Mouse (Mus musculus) neural tube, embryonic 10.5 days (tissue): ENCODE data around the gene Adam15.

Experiments
- DNase-seq: peaks from one replicate; pipeline ENCODE4 v3.0.0-alpha.2; 2017; ENCODE audit warnings: low spot score; ENCODE audit errors: extremely low spot score

The Adam15 gene

DNA sequence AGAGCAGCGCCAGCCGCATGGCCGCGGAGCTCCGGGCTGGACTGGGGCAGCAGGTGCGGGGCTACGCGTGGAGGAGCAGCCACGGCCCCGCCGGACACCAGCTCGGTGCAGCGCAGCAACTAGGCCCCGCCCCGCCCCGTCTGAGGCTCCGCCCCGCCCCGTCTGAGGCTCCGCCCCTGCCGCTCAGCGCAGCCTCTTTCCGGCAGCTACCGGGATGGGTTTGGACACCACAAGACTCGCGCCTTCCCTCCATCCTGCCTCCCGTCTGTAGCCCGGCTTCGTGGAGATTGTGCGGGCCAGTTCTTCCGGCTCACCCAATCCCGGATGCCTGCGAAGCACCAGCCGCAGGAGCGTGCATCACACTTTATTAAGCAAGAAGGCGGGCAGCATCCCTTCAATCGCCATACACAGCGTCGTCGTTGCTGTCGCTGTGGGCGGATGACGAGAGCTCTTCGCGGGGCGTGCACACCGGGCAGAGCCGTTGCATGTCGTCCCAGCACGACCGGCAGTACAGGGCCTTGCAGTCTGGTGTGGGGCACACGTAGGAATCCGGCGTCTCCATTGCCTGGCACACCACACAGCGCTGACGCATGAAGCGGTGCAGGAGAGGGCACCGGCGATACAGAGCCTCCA lies at the start of gene Adam15:
TSS of gene Adam15 (minus strand) at position 128 of the 633 bp plus-strand sequence.
- peak; percentile 90 for DNase-seq

DNA sequence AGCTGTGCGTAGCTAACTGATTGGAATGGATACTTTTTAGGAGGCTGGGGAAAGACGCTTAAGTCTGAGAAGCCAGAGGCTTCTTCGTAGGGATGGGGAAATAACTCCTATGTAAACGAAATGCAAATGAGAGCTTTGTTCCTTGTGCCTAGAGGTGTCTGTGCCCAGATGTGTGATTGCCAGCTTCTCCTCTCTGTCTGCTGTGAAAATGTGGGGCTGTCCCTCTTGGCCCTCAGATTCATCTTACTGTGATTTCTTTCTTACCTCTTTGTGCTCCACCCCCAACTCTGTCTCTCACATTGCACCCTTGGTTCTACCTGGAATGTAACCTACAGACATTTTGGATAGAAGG lies 46.8 kb upstream of the Adam15 start:
- DNase-seq: no peak

DNA sequence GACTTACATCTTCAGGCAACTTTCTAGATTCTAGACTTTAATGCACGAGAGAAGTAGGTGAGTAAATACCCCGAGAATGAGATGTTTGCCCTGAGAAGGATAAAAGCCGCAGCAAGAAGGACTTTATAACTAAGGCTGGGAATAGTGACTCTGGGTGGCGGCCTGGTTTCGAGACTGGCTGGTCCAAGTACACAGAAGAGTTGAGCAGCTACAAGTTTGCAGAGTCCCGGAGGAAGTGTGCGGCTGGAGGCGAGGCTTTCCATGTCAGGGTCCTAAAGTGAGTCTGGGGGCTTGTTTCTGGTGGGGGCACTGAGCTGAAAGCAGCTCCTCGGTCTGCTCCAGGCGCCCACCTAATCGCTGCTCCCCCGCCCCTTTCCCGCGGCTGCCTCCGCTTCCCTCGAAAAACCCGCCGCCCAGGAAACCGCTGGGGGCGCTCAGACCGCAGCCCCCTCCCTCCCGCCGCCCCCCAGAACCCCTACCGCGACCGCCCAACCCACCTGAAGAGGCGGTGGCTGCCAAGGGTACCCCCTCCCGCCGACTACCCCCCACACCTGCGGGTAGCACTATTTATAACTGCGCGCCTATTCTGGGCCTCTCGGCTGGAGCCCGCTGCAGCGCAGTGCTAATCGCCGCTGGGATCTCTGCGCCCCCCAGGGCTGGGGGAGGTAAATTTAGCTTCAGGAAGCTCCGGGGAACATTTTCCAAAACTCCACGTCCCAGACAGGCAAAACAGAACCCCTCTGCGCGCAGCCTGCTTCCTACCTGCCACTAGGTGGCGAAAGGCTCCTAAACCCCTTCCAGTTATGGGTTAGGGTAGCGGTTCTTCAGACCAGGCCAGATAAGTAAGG lies 46.2 kb upstream of the Adam15 start:
- peak; percentile 75 for DNase-seq

DNA sequence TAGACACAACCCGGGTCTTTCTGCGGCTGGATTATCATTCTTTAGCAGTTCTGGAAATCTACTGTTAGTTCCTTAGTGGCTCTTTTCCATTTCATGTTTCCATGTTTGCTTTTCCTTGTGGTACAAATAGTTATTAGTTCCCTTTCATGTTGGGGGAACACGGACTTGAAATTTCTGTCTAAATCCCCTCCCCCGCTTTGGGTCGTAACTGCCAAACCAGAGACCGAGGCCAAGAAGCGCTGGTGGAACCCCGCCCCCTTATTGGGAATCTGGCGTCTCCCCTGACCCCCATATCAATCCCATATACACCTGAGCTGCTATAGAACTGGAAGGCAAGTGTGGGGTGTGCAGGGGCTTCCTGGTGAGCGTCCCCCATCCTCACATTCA lies 45.6 kb upstream of the Adam15 start:
- DNase-seq: no peak

DNA sequence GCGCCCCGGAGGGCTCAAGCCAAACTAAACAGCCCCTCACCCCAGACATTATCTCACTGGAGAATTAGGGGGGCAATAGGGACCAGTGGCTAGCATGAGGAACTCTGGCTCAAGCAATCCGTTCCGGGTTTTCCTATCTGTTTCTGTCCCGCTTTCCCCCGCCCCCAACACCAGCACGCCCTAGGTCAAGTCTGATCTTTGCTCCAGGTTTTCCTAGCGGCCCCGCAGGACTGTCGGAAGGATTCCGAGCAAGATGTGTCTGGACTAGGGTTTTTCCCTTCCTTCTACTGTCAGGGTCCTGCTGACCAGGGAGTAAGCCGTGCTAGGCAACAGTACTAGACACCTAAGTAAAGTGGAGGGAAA lies 45.1 kb upstream of the Adam15 start:
- DNase-seq: peak; percentile 76

DNA sequence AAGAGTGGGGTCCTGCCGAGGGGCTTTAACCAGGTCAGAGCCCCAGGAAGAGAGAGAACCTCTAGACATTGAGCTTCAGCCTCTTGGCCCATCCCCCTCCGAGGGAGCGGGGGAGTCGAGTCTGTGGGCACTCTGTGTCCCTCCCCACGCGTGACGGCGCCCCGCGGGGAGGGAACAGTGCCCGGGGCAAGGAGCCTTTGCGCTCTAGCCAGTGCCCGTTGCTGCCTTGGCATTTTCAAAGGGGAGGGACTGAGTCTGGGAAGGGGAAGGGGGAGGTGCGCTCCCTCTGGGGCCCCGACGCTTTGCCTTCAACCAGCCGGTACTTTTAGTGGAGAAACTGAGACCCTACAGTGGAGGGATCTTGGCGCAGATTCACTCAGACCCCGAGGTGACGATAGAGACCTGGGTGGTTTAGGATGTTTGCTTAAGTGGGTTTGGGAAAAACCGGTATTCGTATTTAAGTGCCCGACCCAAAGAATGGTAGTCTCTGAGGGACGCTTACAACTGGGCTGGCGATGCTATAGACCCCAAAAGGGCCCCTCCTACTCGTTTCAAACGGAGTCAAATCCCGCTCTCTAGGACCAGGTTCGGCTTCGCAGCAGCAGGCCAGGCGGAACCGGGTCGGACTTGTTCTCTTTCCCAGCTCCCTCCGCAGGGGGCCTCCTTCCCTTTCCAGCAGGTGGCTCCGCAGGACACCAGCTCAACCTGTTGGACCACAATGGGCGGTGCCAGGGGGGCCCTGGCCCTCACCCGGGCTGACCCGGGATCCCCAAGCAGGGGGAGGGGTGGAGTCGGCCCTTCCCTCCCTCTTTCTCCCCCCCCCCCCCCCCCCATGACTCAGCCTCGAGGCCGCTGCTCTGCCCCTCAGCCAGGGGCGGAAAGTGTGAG lies 44.5 kb upstream of the Adam15 start, which contains the start of gene Zbtb7b:
TSS of gene Zbtb7b (minus strand) at position 771 of the 888 bp plus-strand sequence.
- DNase-seq: peak; percentile 84

DNA sequence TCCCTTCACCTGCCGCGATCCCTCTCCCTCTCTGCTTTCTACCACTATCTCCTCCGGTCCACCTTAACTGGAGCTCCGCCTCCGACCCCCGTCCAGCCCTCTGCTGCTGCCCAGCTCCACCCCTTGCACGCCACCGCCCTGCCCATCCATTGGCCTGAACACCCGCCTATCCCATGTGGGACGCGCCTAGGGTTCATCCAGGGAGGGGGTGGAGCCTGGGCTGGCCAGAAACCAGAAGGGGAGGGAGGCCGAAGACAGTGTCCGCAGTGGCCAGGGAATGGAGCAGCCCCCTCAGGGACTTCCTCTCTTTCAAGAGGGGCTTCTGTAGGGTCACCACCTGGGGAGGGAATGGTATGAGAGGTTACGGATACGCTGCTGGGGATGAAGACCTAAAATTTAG lies 43.8 kb upstream of the Adam15 start:
- DNase-seq: peak; percentile 95

DNA sequence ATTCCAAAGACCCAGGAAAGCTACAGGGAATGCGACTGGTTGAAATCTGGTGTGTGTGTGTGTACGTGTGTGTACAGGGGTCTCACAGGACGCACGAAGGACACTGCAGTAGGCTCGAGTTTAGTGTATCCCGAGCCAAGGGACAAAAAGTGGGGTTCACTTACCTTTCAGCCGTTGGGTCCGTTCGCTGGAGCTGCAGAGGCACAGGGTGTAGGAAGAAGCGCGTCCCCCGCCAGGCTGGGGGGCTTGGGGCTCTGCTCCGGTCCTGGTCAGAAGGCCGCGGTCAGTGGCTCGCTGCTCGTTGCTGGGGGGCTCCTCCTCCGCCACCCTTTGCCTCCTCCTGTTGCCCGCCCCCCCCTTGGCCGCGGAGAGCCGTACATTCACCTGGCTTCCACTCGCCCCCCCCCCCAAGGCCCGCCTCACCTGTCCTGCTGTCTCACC lies 43.1 kb upstream of the Adam15 start:
- DNase-seq: peak; percentile 46

DNA sequence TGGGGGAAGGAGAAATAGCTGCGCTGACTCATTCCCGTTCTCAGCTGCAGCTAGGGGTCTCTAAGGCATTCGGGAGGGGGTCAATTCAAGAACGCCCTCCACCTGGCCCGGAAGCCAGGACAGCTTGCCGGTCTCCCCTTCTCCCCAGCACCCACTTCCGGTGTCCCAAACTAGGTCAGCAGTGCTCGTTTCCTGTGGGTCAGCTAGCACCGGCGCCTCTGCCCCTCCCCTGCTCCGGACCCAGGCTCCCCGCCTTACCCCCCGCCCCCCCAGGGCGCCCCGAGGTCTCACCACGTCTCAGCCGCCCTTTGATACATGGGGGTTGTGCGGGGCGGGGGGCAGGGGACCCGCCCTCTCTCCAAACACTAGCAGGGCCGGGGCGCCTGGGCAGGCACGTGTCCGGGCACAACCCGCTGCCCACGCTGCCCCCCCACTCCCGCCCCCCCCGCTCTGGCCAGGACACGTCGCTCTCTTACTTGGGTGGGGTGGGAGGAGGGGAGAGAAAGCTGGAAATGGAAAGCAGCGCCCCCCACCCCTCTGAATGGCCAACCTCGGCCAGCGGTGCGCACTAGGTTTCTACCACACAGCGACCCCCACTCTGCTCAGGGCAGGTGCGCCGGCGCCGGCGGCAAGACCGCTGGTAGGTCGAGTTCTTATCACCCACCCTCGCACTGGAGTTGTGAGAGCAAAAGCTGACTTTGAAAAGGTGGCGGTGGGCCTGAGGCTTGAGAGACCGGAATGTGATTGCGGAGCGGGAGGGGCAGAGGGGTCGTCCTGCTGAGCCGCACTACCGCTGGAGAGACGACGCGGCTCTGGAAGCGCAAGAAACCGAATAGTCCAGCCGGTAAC lies 42.1 kb upstream of the Adam15 start:
- peak; percentile 63 for DNase-seq

DNA sequence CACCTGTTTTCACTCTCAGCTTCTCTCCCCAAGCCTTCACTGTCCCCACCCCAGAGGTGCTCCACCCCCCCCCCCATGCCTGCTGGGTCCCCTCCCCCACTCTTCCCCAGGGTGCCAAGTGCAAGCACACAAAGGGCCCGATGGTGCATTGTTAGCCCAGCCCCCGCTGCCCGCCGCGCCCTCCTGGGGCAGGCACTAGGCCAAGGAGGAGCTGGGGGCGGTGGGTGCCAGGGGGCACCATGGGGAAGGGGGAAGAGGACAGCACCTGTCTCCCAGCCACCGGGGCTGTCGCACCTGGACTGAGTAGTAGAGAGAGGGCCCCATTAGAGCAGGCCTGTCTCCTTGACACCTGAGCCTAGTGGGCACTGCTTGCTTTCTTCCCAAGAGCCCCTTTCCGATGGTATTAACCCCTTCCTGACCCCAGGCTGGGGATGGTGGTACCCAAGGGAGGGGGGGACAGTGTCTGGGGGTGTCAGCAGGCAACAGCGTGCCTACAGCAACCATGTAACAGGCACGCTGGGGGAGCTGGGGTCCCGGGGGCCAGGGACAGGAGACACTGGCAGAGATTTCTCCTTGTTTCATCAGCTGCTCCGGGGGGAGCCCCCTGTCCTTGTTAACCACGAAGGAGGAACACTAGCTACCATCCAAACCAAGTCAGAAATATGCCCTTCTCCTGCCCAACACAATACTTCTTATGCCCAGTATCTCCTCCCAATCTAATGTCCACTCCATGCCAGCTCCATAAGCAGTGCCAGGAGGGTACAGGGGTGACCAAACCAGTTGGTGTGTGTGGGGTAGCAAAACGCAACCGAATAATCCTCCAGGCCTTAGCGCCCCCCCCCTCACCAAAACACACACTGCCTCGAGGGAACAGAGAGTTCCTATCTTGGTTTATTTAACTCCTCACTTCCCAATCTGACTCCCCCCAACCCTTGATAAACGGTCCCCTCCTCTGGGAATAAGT lies 41.2 kb upstream of the Adam15 start:
- no peak for DNase-seq

DNA sequence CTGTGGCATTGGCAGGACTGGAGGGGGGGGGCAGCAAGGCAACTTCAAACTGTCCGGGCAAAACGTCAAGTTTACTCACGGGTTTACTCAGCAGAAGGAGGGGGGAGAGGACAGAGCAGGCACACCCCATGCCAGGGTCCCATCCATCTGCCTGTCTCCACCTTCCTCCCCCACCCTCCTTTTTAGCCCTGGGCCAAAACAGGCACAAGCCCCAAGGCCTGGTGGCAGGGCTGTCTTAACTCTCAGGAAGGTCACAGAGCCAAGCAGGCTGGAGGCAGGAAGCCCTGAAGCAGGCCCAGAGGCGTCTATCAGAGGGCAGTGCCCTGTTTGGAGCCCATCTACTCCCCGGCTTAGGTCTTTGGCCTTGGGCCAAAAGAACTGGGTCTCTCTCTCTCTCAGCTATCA lies 40.3 kb upstream of the Adam15 start:
- DNase-seq: no peak

DNA sequence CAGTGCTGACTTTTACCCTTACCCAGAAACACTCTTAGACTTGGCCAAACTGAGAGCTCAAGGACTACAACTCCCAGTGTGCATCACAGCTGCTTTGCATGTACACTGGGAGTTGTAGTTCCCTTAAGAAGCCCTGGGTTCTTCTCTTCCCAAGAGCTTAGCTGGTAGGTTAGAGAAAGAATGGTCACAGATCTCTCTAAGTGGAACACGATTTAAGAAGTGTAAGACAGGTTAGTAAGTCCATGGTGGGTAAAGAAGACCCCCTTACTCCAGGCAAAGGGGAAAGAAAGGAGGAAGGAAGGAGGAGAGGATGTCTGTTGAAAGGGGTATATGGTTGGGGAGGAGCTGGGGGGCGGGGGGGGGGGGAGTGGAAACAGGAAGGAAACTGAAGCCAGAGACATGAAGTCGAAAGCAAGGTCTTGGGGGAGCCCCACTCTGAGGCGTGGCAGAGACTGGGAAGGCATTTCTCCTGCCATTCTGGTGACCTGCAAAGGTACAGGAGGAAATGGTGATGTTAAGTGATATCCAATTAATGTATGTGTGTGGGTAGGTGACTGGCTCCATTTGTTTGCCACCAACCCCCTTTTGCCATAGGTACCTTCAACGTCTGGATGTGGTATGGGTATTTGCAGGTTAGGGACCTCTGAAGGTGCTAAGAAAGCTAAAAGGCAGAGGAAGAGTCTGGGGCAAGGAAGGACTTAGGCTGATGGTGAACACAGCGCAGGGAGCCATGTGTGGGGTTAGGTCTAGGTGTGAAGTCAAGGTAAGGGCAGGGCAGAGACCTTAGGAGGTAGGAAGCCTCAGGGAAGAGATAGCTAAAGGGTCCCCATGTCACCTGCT lies 39.3 kb upstream of the Adam15 start:
- DNase-seq: no peak

DNA sequence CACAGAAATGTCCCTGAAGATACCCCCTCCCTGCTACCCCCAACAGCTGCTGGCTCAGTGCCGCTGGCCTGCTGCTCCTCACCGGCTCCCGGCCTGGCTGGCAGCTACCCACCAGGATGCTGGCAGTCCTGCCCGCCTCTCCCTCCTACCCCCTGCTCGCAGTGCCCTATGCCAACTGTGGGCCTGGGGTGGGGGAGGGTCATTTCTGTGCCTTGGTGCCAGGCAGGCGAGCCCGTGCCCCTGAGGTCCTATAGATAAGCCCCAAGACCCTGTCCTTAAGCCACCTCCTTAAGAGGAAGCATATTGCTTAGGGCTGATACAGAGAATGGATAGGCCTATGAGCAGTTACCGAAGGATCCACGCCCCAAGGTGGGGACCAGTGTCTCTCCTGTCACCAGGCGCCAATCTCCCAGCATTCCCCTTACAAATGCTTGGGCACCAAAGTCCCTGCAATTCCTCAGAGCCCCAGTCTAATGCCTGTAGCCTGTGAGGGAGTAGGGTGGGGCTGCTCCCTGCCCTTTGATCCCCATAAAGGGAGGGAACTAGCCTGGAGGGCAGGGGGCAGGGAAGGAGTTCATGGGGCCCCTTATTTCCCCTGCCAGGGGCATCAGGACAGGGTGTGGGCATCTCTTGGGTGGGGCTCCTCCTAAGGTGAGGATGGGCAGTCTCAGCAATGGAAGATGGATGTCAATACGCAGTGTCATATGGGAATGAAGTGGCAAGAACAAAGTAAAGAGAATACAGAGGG lies 38.5 kb upstream of the Adam15 start:
- no peak for DNase-seq

DNA sequence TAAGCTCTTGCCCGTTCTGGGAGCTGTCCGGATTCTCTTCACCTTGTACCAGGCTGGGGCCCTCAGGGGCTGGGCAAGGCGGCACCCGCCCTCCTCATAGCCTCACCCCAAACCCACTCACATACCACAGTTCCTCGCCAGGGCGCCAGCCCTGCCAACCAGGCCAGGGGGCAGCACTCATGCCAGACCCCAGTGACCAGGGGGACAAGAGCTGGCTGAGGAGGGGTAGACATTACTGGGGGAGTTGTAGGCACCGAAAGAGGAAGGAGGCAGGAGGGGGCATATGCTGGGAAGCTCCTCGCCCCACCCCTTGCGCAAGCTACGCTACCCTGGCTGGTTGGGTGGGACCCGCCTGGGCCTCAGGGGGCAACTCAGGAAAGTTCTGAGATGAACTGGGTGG lies 37.8 kb upstream of the Adam15 start:
- DNase-seq: no peak

DNA sequence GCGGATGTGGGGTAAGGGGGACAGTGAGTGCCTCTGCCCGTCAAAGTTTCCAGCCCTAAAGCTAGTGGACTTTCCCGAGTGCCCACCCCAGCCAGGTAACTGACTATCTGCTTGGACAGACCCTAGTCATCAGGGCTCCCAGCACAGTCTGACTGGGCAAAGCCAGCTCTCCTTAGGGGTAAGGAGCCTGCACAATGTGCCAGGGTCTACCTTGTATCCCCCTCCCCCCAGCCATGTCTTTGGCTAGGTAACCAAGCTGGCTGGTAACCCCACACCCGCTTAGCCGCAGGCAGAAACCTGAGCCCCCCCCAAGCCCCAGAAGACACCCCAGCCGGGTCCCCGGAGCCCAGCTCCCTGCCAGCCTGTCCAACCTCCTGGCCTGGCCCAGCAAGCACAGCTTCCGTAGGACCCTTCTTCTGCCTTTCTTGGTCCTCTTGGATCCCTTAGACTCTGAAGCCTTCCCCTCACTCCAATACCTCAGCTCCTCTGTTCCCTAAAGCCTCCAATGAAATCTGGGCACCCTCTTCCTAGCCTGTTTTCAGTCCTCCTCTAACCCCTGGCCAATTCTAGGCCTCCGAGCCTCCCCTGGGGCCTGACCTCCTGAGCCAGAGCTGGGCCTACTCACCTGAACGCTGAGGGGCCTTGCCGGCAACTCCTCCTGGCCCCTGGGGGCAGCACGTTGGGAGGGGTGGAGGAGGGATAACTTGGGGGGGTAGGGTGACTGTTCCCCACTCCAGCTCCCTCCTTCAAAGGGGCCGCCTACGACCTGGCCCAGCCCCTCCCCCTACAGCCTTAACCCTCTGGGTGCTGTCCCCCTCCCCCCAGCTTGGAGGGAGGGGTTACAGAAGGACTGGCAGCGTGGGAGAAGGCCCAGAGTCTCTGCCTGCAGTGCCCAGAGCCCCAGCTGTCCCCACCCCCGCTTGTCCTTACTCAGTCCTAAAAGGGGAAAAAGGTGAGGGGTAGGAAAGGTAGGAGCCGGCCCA lies 36.9 kb upstream of the Adam15 start:
- no peak for DNase-seq

DNA sequence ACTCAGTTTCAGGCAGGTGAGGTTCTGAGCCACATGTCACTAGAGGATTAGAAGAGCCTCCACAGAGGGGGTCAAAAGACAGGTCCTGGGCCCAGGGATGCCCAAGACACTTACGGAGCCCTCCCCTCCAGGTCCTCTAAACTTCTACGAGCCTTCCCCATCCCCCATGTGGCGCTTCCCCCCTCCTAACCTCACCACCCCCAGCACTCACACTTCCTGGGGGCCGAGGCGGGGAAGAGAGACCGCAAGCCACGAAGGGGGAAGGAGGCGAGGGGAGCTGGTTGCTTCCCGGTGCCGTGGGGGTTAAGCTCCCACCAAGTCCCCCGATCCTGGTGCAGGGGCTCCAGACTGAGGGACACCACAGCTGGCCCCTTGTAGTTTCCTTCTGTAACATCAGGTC lies 35.7 kb upstream of the Adam15 start:
- DNase-seq: no peak
